Mouse (Mus musculus): Measurements from ENCODE around the gene Cabp1. TPM values are rescaled to one million over a fixed set of nuclear protein-coding genes. Genes with fewer than 3 reads are reported as not detected.
A peak's percentile ranks its signal among the peaks of the same experiment; 100 is the strongest.

Cabp1 gene
- total RNA-seq, 4 experiments from 2014 or later = 228 to 252 (median 243) TPM

- no peak for DNase-seq (ENCODE audit: low spot score in 2 of 2)
These were observed 16.2 kb upstream of the Cabp1 start for GRCm38 (mm10) chr5:115210380-115210779.

GRCm38 (mm10) chr5:115208601-115209000 lies 14.4 kb upstream of the Cabp1 start:
- no peak for DNase-seq (ENCODE audit: low spot score in 2 of 2)

GRCm38 (mm10) chr5:115207892-115208291 lies 13.7 kb upstream of the Cabp1 start:
- DNase-seq (ENCODE audit: low spot score in 2 of 2) = no peak

DNA sequence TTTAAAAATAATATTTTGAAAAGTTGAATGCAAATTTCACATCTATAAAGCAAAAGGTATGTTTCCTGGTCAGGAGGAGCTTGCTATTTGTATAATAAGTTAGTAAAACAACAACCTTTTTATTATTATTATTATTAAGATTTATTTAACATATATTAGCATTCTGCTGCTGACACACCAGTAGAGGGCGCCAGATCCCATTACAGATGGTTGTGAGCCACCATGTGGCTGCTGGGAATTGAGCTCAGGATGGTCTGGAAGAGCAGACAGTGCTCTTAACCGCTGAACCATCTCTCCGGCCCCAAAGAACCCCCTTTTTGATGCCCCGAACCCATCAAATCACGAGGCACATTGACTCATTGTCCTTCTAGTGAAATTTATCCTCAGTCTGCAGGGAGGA lies 13.1 kb upstream of the Cabp1 start:
- DNase-seq (ENCODE audit: low spot score in 2 of 2) = no peak

DNA sequence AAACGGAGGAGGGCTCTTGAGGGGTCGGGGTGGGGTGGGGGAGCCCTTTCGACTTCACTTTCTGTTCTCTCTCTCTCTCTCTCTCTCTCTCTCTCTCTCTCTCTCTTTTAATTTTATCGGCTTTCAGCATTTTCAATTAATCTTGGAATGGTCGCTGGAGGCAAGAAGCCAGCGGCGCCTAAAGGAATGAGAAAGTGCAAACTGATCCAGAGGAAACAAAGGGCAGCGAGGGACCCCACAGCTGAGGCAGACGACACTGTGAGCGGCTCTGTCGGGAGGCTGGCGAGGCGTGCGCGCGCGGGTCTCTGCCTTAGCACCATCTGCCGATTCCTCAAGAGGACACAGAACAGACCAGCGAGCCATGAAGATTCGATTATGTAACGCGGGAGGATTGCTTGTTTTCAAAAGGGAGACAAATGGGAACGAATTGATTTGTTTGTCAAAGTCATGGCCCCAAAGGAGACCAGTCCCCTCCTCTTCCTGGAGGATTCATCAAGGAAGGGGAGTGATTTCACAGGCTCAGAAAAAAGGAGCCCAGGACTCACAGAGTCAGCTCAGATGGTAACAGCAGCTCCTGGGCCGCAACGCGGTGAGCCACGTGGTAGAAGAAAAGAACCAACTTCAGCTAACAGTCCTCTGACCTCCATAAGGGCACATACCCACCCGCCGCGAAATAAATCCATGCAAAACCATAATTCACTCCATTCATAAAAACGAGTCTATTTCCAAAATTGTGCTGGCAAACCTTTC lies 10.6 kb upstream of the Cabp1 start:
- DNase-seq (ENCODE audit: low spot score in 2 of 2) = peak in 1 of 2 experiments; percentile 64

DNA sequence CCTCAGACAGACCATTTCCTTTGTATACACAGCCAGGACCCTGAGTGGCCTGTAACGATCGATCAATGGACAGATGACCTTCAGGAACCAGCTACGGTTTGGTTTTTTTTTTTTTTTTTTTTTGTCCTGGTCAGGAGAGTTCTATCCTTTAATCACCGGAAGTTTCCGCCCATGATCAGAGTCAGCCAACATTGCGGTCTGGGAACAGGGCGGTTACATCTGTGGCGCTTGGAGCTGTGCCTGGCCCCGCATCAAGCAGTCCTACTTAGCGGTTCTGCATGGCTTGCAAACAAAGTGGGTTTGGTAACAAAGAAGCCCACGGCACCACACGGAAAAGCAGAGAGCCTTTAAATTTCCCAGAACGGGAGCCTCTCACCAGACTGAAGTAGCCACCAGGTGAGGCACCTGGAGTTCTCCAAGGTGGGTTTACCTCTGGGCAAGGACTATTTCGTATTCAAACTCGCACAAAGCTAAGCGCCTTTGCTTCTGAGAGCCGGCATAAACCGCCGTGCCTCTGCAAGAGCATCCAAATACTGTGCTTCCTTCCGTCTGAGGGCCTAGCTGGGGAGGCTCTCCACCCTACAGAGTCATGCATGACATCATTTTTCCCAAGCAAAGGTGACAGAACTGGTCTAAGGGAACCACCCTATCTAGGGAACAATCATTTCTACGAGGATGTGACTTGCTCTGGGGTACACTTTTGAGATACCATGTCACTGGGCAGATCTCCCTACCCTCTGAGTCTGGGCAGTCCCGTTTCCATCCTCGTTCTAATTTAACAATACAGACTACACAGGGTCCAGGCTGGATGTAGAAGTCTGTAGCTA lies 9.8 kb upstream of the Cabp1 start:
- no peak for DNase-seq (ENCODE audit: low spot score in 2 of 2)

GRCm38 (mm10) chr5:115194626-115195221 lies 543 bp upstream of the Cabp1 start:
- DNase-seq (ENCODE audit: low spot score in 2 of 2) = no peak

DNA sequence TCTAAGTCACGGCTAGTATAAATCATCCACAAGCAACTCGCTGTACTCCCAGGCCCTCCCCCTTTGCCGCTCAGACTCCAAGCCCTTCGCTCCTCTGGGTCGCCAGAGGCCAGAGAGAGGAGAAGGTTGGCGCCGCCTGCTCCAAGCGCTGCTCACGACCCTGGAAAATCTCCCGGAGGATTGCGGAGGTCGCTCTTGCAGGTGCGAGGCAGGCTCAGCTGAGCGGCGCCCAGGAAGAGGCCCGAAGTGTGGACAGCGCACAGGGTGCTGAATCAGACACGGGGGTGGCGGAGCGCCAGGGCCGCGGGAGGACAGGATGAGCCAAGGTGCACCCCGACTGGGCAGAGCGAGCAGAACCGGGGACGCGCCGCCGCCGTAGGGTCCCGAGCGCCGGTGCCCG lies 955 bp downstream of the Cabp1 start:
- peak in 1 of 2 experiments; percentile 67 for DNase-seq (ENCODE audit: low spot score in 2 of 2)

DNA sequence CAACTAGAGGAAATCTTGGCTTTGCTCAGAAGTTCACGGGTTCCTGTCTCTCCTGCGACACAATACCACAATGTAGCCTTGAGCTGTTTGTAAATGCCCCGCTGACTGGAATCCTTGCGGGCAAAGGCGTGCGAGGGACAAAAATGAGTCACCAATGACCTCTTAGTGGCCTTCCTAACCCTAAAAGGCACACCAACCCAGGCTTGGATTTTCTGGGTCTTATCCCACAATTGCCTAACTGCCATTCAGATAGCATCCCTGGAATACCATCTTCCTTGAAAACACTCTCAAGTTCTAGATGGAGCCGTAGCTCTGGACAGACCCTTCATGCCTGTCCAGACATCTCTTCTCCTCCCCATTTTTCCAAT lies 1.4 kb downstream of the Cabp1 start:
- no peak for DNase-seq (ENCODE audit: low spot score in 2 of 2)

GRCm38 (mm10) chr5:115191880-115192827 lies 2.0 kb downstream of the Cabp1 start:
- DNase-seq (ENCODE audit: low spot score in 2 of 2) = no peak

DNA sequence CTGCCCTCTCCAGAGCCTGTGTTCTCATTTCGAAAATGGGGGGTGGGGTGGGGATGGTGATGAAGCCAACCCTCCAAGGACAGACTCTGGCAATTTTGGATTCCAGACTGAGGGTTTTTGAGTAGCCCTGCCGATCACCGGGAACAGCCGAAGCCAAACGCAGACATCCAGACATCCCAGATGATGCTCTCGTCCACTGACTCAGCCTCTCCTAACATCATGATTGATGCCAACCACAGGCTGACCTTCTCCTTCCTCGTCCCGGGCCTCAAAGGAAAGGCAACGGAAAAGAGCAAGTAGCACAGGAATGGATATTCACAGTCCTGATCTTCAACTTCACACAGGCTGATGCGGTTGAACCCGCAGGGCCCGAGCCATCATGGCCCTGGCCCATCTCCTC lies 4.1 kb downstream of the Cabp1 start:
- no peak for DNase-seq (ENCODE audit: low spot score in 2 of 2)

- no peak for DNase-seq (ENCODE audit: low spot score in 2 of 2)
These were observed 5.4 kb downstream of the Cabp1 start for GRCm38 (mm10) chr5:115188824-115189223.

- peak; percentile 84 to 85 for DNase-seq (ENCODE audit: low spot score in 2 of 2)
These were observed 6.7 kb downstream of the Cabp1 start for GRCm38 (mm10) chr5:115187188-115188131.

GRCm38 (mm10) chr5:115186371-115187073 lies 7.7 kb downstream of the Cabp1 start:
- no peak for DNase-seq (ENCODE audit: low spot score in 2 of 2)

- DNase-seq (ENCODE audit: low spot score in 2 of 2) = no peak
These were observed 9.5 kb downstream of the Cabp1 start for GRCm38 (mm10) chr5:115184726-115185125.

DNA sequence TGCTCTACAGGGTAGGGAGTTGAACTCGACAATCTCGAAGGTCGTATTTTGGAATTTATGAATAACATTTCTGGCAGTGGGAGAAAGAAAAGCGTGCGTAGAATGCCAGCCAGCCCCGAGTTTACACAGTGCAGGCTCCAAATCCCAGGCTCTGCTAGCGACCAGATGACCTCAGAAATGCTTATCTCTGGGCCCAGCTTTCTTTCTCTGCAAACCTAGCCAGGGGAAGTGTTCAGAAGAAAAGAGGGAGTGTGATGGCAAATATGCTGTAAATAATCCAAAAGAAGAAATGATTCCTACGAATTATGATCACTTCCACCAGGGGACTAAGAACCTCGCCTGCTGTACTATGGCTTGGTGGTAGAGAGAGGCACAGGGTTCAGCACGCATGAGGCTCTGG lies 10.7 kb downstream of the Cabp1 start:
- no peak for DNase-seq (ENCODE audit: low spot score in 2 of 2)

GRCm38 (mm10) chr5:115182925-115183324 lies 11.3 kb downstream of the Cabp1 start:
- no peak for DNase-seq (ENCODE audit: low spot score in 2 of 2)

DNA sequence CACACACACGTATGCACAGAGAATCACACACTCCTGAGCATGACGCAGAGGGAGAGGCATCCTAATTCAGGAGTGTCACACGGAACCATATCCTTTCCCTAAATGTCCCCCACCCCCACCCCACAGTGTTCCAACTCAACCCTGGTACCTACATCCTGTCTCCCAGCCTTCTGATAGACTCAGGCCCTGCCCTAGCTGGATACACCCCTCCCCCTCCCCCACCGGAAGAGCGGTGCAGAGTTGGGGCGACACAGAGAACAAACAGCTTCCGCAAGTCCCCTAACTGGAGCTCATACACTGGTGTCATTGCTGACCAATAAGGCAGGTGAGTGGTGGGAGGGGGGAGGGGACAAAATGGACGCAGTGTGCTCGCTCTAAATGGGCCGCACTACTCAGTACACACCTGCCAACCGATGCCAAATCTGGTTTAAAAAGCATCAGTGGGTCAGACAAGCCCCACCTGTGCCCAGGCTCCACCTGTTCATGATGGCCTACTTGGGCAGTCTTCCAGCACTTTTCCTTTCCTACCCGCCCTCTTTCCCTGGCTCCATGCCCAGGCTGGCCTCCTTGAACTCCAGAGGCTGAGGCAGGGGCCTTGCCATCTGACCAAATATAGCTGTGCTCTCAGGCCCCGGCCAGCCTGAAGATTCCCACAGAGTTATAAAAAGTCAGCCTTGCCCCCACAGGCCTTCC lies 12.8 kb downstream of the Cabp1 start:
- no peak for DNase-seq (ENCODE audit: low spot score in 2 of 2)

- DNase-seq (ENCODE audit: low spot score in 2 of 2) = no peak
These were observed 14.6 kb downstream of the Cabp1 start for GRCm38 (mm10) chr5:115179596-115179995.

Measured in left cerebral cortex, adult 8-10 months (tissue).